Mouse (Mus musculus) spleen, postnatal 14 days (tissue): ENCODE data around the gene Chst15.

Experiments used
- DNase-seq, 2 experiments: peaks; one replicate each; pipeline ENCODE4 v3.0.0; 2021 to 2022; ENCODE audit warnings: low spot score in 2 of 2

The Chst15 gene

DNA sequence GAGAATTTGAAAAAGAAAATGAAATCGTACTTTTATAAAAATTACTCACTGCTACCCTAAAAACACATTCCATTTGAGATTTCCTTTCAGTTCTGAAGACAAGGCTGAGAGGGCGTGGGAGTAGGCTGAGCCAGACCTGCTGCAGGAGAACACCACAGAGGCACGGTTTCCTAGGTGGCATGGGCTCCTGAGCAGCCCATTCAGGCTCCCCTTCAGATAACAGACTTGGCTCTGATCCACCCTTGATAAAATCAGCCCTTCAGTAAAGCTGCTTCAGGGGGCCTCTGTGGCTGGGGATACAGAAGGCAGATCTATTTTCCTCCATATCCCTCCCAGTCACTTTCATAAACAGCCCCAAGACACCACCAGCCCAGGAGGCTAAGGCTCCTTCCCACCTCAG, 19.8 kb upstream of the Chst15 start:
- no peak for DNase-seq

DNA sequence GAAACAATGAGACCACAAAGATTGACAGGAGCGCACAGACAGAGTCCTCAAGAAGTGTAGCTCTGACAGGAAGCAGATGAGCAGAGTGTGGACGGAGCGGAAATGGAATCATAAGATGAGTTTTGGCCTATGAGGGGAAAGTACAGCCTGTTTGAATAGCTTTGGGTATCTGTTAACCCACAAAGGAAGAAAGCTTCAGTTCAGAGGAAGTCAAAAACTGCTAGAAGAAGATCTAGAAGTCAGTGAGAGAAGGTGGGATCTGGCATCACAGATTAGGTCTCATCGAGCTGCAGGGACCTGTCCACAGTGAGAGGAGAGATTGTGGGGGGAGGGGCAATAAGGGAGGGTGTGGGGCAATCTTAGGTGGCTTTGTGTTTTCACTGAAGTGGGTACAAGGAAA, 18.3 kb upstream of the Chst15 start:
- no peak for DNase-seq

DNA sequence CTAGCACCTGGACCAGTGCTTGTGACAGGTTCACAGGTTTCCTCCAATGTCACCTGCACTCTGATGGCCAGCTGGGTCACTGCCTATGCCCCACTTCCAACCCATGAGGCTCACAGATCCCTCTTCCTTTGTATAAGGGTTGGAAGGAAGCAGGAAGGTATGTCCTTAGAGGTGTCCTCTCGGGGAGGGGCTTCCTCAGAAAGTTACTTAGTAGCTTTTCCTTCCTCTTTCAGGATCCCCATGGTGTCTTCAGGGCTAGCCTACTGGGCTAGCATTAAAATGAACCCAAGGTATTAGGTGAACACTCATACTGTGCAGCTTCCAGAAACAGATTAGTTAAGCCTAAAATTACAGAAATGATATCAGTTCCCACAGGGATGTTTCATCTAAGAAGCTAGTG, 16.1 kb upstream of the Chst15 start:
- no peak for DNase-seq

DNA sequence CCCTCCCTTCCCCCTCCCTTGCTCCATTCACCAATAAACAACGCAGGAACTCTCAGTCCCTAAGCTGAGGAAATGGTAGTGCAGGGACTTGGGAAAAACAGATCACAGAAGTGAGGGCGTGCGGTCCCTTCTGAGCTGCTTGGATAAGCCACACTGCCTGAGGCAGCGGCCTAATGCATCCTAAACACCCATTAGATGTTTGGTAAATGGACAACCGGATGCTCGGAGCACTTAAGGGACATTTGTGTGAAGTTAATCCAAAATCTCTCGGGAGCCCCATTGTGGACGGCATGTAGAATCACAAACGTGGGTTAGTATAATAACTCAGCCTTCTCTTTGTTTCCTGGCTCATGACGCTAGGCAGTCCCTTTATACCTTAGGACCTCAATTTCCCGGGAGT, 15.1 kb upstream of the Chst15 start:
- DNase-seq, result no peak

DNA sequence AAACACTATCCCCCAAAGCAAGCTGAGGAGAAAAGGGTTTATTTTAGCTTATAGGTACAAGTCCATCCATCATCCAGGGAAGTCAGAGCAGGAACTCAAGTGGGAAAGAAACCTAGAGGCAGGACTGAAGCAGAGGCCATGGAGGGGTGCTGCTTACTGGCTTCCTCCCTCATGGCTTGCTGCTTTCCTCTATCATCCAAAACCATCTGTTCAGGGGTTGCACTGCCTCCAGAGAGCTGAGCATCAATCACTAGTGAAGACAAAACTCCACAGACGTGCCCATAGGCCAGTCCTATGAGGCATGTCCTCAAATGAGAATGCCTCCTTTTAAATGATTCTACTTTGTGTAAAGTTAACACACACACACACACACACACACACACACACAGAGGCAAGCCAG, 13.2 kb upstream of the Chst15 start:
- DNase-seq, result no peak

DNA sequence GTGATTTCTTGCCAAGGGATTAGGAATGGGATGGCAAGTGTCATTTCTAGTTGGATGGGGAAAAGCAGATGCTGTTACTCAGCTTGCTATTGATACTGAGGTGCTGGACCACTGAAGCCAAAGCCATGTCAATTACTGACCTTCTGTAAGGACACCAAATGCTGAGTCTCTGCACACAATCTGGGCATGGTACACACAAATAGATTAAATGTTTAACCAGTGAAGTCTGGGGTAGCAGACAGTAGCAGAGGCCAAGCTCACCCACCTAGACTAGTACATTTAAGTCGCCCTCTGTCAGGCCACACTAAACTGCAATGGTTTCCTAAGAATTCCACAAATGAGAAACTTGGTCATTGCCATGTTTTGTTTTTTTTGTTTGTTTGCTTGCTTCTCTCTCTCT, 11.6 kb upstream of the Chst15 start:
- DNase-seq, result no peak

DNA sequence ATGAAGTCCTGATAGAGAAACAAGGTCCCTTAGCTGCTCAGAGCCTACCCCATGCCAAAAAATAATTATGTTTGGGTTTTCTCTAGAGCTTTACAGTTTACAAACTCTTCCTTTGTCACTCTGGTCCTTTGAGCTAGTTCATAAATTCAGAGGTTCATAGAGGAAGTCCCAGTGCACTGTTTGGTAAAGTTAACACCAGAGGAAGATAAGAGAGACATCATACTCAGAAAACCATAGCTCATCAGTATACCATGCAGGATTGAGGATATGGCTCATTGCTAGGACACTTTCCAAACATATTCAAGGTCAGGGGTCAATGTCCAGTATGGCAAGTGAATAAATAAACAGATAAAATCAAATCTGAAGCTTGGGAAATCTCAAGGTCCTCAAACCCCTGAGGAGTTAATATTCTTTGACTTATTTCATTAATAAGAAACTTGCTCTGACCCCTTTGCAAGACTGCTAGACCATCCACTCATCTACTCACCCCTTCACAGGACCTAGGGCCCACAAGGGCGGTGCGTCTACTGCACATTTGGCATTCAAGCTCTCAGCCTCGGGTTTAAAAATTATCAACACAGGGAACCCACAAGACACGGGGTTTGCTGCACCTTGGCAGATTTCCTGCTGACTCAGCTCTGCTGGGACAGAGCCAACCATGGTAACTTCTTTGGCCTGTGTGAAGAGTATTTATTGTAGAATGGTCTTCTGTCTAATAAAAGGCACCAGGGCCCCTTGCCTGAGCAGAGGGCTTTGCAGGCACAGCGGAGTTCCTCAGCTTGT, 8.7 kb upstream of the Chst15 start:
- no peak for DNase-seq

DNA sequence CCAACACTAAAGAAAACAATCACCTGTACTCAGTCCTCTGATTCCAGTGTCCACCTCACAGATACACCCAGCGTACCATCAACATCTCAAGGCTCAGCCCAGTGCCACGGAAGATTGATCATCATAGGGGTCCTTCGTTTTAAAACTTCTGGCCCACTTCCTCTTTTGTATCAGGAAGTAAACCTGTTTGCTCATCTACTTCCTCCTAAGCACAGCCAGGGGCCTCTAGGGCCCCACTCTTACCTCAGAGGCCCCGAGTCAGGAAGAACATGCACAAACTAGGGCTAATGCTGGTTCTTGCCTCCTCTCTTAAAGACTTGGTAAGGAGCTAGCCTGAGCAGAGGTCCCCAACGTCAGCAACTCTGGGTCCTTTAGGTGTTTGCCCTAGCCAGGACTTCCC, 6.4 kb upstream of the Chst15 start:
- peak; percentile 22 to 43 for DNase-seq

DNA sequence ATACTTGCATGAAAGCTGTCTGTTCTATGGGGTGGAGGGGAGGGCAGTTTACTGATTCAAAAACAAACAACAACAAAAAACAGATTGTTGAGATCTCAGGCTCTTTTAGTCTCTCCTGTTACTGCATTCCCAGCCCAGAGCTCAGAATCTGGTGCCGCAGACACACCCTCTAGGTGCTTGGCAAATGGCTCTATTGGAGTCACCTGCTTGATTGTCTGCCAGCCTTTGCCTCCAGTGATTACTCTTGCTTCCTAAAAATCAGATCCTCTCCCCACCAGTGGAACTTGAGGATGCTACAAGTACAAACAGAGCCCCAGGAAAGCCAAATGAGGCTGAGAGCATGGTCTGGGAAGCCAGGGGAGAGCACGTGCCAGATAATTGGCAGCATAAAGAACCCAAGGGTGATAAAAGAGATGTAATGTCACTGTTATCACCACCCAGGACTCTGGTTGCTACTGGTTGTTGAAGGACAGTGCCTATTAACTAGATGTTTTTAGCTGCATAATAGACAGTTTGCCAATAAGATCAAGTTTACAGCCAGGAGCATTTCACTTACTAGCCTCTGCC, 4.4 kb upstream of the Chst15 start:
- no peak for DNase-seq

DNA sequence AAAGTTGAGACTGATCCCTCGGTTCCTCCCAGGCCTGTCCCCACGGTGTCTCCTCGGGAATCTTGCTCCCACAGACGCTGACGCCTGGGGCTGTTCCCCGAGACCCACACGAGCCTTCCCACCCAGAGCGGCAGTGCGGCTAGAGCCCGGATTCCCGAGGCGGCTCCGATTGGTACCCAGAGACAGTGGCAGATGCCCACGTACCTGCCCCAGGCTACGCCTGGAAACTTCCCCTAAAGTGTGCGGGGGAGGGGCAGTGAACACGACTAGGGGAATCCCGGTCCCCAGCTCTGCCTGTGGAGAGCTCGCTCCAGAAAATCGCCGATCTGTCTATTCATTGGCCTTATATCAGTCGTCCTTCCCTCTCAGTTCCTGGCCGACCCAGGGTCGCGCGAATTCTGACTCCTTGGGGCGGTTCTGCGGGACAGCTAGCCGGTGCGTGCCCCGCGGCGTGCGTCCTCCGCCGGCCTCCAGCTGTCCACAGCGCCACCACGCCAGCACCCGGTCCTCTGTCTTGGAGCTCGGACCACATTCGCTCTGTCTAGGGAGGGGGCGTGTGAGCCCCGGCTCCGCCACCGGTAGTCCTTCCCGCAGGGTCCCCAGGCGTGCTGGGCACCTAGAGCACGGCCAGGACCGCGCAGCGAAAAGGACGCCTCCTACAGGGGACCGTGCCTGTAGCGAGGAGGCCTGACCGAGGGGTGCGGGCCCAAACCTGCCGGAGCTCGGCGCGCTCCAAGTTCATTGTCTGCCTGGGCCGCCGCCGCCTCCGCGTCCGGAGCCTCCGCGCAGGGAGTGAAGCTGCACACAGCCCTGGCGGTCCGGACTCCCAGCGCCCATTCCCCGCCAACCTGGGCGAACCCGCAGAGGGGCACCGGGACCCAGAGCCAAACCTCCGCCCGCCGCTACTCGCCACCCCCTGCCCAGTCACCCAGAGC, 660 bp downstream of the Chst15 start:
- peak; percentile 46 to 63 for DNase-seq

DNA sequence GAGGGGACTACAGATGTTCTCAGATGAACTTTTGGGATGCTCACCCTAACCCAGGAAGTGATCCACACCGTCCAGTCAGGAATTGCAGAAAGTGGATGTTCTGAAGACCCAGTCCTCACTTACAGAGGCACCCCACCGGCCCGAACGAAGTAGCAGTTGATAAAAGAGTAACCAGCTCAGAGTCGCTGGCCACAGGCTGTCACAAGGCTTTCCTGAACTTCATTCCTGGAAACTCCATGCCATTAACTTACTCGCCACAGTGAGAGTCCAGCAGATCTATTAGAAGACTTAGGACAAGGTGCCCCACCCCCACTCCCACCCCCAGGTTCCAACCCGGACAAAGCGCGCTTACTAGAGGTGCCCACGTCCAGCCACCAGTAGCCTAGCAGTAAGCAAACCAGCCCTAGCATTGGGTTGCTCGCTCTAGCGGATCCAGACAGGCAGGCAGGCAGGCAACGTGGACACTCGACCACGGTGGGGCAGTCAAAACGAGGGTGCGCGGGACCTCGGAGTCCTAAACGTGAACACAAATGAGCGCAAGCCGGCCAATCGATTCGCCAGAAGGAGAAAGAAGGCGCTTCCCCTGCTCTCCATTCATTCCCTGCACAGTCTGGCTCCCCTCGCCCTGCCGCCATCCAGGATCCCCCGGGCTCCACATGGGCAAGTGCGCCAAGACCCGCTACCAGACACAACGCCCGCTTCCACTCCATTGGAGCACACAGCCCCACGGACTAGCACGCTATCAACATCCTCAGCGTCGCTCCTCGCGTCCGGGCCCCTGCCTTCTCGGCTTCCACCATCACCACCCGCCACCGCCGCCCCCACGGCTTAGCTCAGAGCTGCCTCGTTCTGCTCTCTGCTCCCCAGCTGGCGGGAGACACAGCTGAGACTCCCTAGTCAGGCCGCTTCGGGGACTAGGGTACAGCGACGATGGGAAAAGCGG, 1.6 kb downstream of the Chst15 start:
- peak; percentile 36 to 59 for DNase-seq

DNA sequence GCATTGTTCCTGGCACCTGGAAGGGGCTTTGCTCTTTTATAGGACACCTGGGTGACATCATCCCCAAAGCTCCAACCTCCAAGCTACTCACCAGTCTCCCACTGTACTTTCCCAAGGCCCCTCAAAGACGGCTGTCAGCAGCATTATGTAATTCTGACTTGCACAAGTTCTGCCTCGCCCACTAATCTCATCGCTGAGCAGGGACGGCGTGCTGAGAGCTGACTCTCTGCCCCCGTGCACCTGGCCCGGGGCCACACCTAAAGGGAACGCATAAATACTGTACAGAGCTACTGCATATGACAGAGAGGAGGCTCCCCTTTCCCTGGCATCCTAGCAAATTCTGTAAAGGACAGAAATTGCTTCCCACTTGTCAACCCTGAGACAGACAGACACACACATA, 4.6 kb downstream of the Chst15 start:
- no peak for DNase-seq

DNA sequence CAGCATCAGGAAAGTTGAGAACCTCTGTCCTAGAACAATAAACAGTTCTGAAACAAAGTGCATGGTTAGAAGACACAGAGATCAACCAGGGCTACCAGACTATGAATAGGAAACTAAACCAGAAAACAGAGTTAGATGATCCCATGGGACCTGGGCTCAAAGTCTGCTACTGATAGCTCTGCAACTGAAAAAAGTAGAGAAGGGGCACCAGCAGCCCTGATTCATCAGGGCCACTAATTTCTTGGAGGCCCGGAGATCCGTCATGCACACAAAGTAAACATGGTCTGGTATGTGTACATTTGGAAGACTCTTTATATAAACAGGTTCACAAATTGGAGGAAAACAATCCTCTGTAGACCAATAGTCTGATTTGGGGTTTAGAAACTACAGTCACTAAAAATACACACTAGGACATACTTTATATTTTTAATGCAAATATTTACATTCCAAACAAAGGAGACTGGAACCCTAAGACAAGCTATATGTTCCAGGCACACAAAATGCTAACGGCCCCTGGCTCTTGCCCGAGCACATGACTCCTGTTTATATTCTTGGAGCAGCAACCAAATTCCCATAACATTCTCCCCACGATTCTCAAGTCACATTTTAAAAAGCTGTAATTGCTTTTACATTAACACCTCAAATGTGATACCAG, 8.4 kb downstream of the Chst15 start:
- DNase-seq, result no peak

DNA sequence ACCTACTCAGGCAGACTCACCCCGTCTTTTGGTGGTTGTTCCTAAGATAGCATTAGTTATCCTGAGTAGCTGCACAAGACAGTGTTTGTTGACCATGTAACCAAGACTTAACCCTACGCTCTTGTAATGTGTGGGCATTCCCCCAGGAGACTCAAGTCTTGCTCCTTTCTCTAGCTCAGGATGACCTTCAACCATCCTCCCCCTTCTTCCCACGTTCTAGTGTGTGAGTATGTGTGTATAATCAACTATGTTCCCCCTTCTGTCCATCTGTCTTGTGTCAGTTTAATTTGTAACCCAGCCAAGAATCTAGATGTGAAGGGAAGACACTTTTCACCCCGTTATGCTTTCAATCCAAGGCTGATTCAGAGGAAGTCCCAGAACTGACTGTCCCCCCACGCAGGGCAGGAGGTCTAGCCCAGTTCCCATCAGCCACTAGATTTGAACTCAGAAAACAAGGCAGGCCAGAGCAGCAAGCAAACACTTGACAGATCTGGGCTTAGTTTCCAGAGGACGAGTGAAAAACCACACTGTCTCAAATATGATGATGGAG, 9.2 kb downstream of the Chst15 start:
- no peak for DNase-seq

DNA sequence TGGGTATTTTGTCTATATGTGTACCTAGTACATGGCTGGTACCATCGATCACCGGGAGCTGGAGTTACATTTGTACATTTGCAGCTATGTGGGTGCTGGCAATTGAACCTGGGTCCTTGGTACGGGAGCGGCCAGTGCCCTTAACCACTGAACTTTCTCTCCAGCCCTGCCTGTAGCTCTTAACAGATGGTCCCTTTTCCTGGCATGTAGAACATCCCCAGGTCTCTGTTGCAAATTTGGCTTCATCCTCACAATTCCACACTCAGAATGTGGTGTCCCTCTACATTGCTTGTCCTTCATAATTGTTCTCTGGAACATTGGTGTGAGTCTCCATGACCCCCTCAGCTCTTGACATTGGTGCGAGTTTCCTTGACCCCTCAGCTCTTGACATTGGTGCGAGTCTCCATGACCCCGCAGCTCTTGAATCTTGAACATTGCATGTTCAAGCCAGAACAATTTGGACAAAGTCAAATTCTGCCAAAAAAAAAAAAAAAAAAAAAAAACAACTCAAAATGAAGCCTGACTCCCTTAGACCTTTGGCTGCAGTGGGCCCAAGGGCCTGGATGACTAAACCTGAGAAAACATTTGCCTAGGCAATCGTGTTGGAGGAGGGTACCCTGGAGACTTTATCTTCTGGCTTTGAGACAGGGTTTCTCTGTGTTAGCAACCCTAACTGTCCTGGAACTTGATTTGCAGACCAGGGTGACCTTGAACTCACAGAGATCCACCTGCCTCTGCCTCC, 10.2 kb downstream of the Chst15 start:
- DNase-seq, result no peak

DNA sequence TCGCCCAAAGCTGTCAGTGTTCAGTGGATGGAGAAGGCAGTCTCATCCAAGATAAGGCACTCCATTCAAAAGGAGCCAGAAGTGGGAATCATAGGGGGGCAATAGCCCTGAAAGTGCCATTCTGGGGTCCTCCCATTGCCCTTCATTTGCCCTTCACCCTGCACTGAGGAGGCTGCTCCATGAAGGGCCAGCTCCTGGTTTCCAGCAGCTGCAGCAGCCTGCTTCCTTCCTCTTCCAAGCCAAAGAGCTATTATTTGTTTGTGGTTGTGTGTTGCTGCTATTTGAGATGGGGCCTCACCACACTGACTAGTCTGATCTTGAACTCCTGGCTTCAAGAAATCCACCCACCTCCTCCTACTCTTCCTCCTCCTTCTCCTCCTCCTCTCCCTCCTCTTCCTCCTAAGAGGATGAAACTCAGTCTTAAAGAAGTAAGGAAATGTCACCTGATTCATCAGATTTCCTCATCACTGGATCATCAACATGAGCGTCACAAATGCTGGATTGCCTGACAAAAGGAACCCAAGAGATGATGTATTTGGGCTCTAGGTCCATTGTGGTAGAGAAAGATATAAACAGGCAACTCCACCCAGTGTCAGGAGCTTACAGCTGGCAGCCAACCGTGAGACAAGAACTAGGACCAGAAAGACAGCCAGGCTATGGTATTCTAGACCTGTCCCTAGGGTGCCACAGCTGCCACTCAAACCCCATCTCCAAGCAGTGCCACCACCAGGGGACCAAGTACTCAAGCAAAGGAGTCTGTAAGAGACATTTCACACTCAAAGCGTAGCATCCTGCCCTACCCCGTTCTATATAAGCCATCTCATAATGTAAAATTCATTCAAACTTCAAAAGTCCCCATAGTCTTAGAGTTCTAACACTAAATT, 11.3 kb downstream of the Chst15 start:
- DNase-seq, result peak in 1 of 2 experiments; percentile 27

DNA sequence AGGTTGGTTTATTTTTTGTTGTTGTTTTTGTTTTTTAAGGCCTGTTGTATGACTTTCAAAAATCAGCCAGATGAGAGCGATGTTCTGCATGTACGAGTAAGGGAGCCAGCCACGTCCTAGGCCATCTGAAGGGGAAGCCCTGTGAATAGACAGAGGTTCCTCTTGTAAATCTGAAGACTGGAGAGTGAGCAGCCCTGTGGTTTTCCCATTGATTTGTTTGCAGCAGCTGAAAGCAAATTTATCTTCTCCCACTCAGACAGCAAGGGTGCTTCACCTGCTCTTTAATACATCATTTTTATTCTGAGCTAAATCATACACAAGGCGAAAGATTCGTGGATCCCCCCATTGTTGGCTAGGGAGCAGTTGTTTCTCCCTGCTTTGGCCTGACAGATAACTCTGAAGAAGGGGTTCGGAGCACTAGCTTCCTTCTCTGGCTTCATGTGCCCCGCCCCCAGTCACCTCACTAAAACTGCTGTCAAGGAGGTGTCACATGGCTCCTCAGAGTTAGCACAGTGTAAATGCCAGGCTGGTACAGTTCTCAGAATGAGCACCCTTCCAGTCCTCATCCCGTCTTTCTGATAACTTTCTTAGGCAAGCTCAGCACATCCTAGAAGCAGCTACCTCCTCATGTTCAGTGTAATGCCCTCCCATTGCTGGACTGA, 12.5 kb downstream of the Chst15 start:
- DNase-seq, result no peak

DNA sequence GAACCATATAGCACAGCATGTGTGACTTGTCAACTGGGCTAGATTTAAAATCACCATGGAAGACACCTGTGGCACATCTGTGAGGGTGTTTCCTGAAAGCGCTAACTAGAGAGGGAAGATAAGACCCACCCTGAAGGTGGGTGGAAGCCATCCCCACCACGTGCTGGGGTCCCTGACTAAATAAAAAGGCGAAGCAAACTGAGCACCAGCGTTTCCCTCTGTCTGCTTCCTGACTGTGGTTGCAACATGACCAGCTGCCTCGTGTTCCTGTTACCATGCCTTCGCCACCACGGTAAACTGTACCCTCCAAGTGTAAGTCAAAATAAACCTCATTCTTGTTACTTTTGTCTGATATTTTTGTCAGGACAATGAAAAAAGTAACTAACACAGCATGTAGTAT, 13.0 kb downstream of the Chst15 start:
- DNase-seq, result no peak
